31 mouse cellular contexts compared by ENCODE assay signal in genomic region chr2:180462593-180462992, GRCm38 (mm10). TPM values are rescaled to one million over a fixed set of nuclear protein-coding genes. Genes with fewer than 3 reads are reported as not detected.
DNase-seq lines count a peak whose midpoint lies in the region; ATAC-seq and TF ChIP-seq lines count a peak whose summit lies in the region.
"Had no signal": no experiment of that assay in that cellular context is flagged by ENCODE, and none has a peak within 500 bp of the region (broad histone marks: within the 10 kb centered on the region; RNA-seq: fewer than 3 reads in every experiment).

No protein-coding gene starts in this region.

- no peak overlapping the region for H3K9ac ChIP-seq in lung, embryonic 15.5 days
- no peak overlapping the region for H3K9ac ChIP-seq in stomach, embryonic 14.5 days (replicated peaks; ENCODE audit: low read depth, low read length)
- H3K9ac ChIP-seq in midbrain, embryonic 13.5 days (replicated peaks) = no peak overlapping the region
- H3K9ac ChIP-seq: embryonic facial prominence, embryonic 12.5 days; forebrain, postnatal 0 days; heart, embryonic 13.5 days; liver, embryonic 14.5 days; midbrain, embryonic 15.5 days; neural tube, embryonic 15.5 days had no signal

- H3K27me3 ChIP-seq in lung, embryonic 15.5 days = peaks cover 22% of the 10 kb centered on the region
- H3K27me3 ChIP-seq in Patski = no peaks in the 10 kb centered on the region
- H3K27me3 ChIP-seq in stomach, embryonic 14.5 days (ENCODE audit: control insufficient read depth, insufficient read depth, low read length) = peaks cover 2% of the 10 kb centered on the region; the same call in 1 of the 2 replicates
- H3K27me3 ChIP-seq in midbrain, embryonic 13.5 days = peaks cover 20% of the 10 kb centered on the region

- in situ Hi-C loops in Patski (cut with MboI; ENCODE audit: low pct_unique_long_range_greater_than_20kb) = no loop called here

- intact Hi-C loops in heart, postnatal 36 days (cut with DNase I) = no loop called here

- POLR2A ChIA-PET in Patski (lab: Charles Lee) = interaction anchor here (0.6 to 0.7 kb wide), 2 partner anchors 19 to 299 kb away, joined by 3 to 5 read pairs; no protein-coding TSS in a partner anchor

- WGBS in lung, embryonic 15.5 days = 54% methylated on average over 8 of the region's 8 CpGs
- WGBS in stomach, embryonic 14.5 days = 64% methylated on average over 8 of the region's 8 CpGs
- WGBS in midbrain, embryonic 13.5 days = 88% methylated on average over 8 of the region's 8 CpGs

- CTCF ChIA-PET in Patski (lab: Charles Lee) = interaction anchor here (0.8 to 3.9 kb wide), 6 partner anchors 9 to 187 kb away, joined by 3 to 18 read pairs (median 3); no protein-coding TSS in a partner anchor

- no peak overlapping the region for H3K4me3 ChIP-seq in lung, embryonic 15.5 days
- H3K4me3 ChIP-seq in stomach, embryonic 14.5 days (ENCODE audit: low read depth, low read length) = no peak overlapping the region
- H3K4me3 ChIP-seq in midbrain, embryonic 13.5 days (replicated peaks) = no peak overlapping the region
- H3K4me3 ChIP-seq: embryonic facial prominence, embryonic 12.5 days; heart, embryonic 13.5 days; midbrain, embryonic 15.5 days; neural tube, embryonic 15.5 days had no signal

- no peak for ATAC-seq in lung, embryonic 15.5 days (ENCODE audit: borderline replicate concordance, extremely low read depth, low FRiP score, low TSS enrichment)
- peak; percentile 32 for ATAC-seq in Patski
- ATAC-seq in stomach, embryonic 14.5 days (ENCODE audit: insufficient number of reproducible peaks, insufficient read depth, low FRiP score, low read depth) = 0 out of 2 replicates have a peak, but pooled peaks have one; percentile 47
- ATAC-seq in midbrain, embryonic 13.5 days = no peak
- ATAC-seq: forebrain, postnatal 0 days; hindbrain, embryonic 16.5 days; midbrain, embryonic 15.5 days had no signal

- TF ChIP-seq CTCF in Patski (IDR thresholded peaks at IDR 0.05) = no peak

- no peaks in the 10 kb centered on the region for H3K9me3 ChIP-seq in lung, embryonic 15.5 days
- H3K9me3 ChIP-seq in stomach, embryonic 14.5 days (ENCODE audit: control insufficient read depth, low read depth, low read length) = no peaks in the 10 kb centered on the region
- no peaks in the 10 kb centered on the region for H3K9me3 ChIP-seq in midbrain, embryonic 13.5 days
- H3K9me3 ChIP-seq: embryonic facial prominence, embryonic 12.5 days; heart, embryonic 13.5 days; midbrain, embryonic 15.5 days; neural tube, embryonic 15.5 days had no signal

- peak overlapping the region; percentile 16; the same call in 1 of the 2 replicates for H3K4me2 ChIP-seq in lung, embryonic 15.5 days
- H3K4me2 ChIP-seq in stomach, embryonic 14.5 days (replicated peaks; ENCODE audit: low read depth, low read length) = no peak overlapping the region
- no peak overlapping the region for H3K4me2 ChIP-seq in midbrain, embryonic 13.5 days (replicated peaks)
- H3K4me2 ChIP-seq: embryonic facial prominence, embryonic 12.5 days; heart, embryonic 13.5 days; midbrain, embryonic 15.5 days; neural tube, embryonic 15.5 days had no signal

- H3K36me3 ChIP-seq in lung, embryonic 15.5 days = no peaks in the 10 kb centered on the region
- H3K36me3 ChIP-seq in stomach, embryonic 14.5 days (ENCODE audit: control insufficient read depth, insufficient read depth, low read length) = no peaks in the 10 kb centered on the region
- no peaks in the 10 kb centered on the region for H3K36me3 ChIP-seq in midbrain, embryonic 13.5 days
- H3K36me3 ChIP-seq: embryonic facial prominence, embryonic 12.5 days; heart, embryonic 13.5 days; midbrain, embryonic 15.5 days; neural tube, embryonic 15.5 days had no signal

- no peak overlapping the region; the same call in 1 of the 2 replicates for H3K27ac ChIP-seq in lung, embryonic 15.5 days
- no peak overlapping the region for H3K27ac ChIP-seq in stomach, embryonic 14.5 days (ENCODE audit: low read length)
- no peak overlapping the region for H3K27ac ChIP-seq in midbrain, embryonic 13.5 days
- H3K27ac ChIP-seq: embryonic facial prominence, embryonic 12.5 days; heart, embryonic 13.5 days; kidney, postnatal 0 days; liver, embryonic 14.5 days; macrophage; midbrain, embryonic 15.5 days; neural tube, embryonic 15.5 days had no signal

- 0 out of 2 replicates have a peak, but pooled peaks cover 21% of the 10 kb centered on the region for H3K4me1 ChIP-seq in lung, embryonic 15.5 days
- H3K4me1 ChIP-seq in stomach, embryonic 14.5 days (ENCODE audit: control insufficient read depth, insufficient read depth, low read length) = no peaks in the 10 kb centered on the region
- peaks cover 19% of the 10 kb centered on the region for H3K4me1 ChIP-seq in midbrain, embryonic 13.5 days (replicated peaks)
- H3K4me1 ChIP-seq: embryonic facial prominence, embryonic 12.5 days; heart, embryonic 13.5 days; midbrain, embryonic 15.5 days; neural tube, embryonic 15.5 days had no signal

- no peak for DNase-seq in lung, postnatal 14 days
- DNase-seq in Patski (ENCODE audit: low read depth, low spot score) = no peak
- DNase-seq in heart, postnatal 36 days = no peak
- no peak for DNase-seq in urinary bladder, adult 18-20 months (ENCODE audit: low spot score in 2 of 2)
- DNase-seq: adrenal gland, postnatal 25 days; cerebellum, adult 11-12 months; cerebellum, adult 9-11 months; embryo, embryonic 11 days; forebrain, postnatal 0 days; gastrocnemius, postnatal 10 days; heart, postnatal 10 days; kidney, adult 18-20 months; kidney, postnatal 4 days; left cerebral cortex, postnatal 4 days; retina, postnatal 1 day; right cerebral cortex, postnatal 14 days; thymus, postnatal 4 days had no signal

RNA-seq across cellular contexts. Expression of gene Slco4a1, which starts 6.5 kb away (rescaled TPM):
- 1.1 and 1.2 TPM in 2 replicates for polyA plus RNA-seq in lung, embryonic 15.5 days (2015; fragmentation: Nextera tagmentation; extraction: Ambion mirVana)
- 89.8 TPM for polyA plus RNA-seq in Patski (2021)
- 3.1 and 3.4 TPM in 2 replicates for polyA plus RNA-seq in stomach, embryonic 14.5 days (2014; fragmentation: Nextera tagmentation; extraction: Ambion mirVana)
- total RNA-seq in heart, postnatal 36 days (2021) = under 1 TPM in 1 of 2 experiments, not detected in 1; 0.08 TPM
- 1.6 and 1.9 TPM in 2 replicates for polyA plus RNA-seq in midbrain, embryonic 13.5 days (2015; fragmentation: Nextera tagmentation; extraction: Ambion mirVana)

RNA-seq across cellular contexts. Expression of gene Ntsr1, which starts 37.2 kb away (rescaled TPM):
- polyA plus RNA-seq in lung, embryonic 15.5 days (2015; fragmentation: Nextera tagmentation; extraction: Ambion mirVana) = 0.89 and 1.3 TPM in 2 replicates
- polyA plus RNA-seq in Patski (2021) = not detected
- polyA plus RNA-seq in stomach, embryonic 14.5 days (2014; fragmentation: Nextera tagmentation; extraction: Ambion mirVana) = 1.7 and 2.0 TPM in 2 replicates
- total RNA-seq in heart, postnatal 36 days (2021) = not detected
- 1.2 and 1.3 TPM in 2 replicates for polyA plus RNA-seq in midbrain, embryonic 13.5 days (2015; fragmentation: Nextera tagmentation; extraction: Ambion mirVana)
- total RNA-seq: adrenal gland, adult 18-20 months; adrenal gland, postnatal 25 days; heart, adult 8-10 months had no signal
- polyA plus RNA-seq: C2C12, macrophage had no signal

Comparison
In these comparisons a context has a peak if more than half of its experiments do, and no peak if none do; other contexts are left out.
1. ATAC-seq: peak in Patski (single experiment) and stomach, embryonic 14.5 days (single experiment); none in lung, embryonic 15.5 days (single experiment) and midbrain, embryonic 13.5 days (single experiment).
2. RNA of gene Slco4a1, which starts 6.5 kb away (polyA plus RNA-seq): 89.8 TPM in Patski (single experiment); 3.1 to 3.4 TPM in stomach, embryonic 14.5 days, 1.6 to 1.9 TPM in midbrain, embryonic 13.5 days and 1.1 to 1.2 TPM in lung, embryonic 15.5 days; every median in the first group is over 10 times any median in the second.